Comparison of ENCODE assay signal across 8 mouse cellular contexts in the genomic region with DNA sequence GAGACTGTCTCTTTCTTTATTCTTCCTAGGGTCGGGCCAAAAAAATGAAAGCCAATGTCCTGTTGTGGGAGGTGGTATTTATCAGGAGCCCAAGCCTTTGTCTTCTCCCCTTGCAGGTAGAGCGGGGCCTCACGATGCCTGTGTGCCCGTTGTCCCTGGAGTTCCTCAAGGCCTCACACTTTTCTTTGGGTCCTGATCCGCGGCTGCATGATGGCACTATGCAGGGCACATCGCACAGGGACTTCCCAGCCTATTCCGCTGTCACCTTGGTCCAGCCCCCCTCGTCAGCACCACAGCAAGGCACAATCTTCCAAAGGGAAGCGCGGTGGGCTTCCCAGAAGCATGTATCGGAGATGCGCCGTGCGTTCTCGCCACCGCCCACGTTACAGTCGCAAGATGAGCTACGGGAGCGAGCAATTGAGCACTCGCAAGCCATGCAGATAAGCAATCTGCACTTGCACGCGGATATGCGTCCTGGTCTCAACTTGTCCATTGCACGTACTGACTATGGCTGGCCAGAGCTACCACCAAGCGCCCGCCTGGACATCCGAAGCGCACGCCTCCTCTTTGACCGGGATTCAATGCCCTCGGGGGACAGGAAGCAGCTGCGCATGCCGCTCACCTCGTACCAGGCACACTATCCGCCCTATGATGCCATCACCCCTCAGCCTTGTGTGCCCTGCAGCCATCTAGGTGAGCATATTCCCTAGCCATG. TPM values are rescaled to one million over a fixed set of nuclear protein-coding genes. Genes with fewer than 3 reads are reported as not detected.
A peak's percentile ranks its signal among the peaks of the same experiment; 100 is the strongest.
DNase-seq lines count a peak whose midpoint lies in the region; ATAC-seq and TF ChIP-seq lines count a peak whose summit lies in the region.

No protein-coding gene starts in this region.

- no peak; the same call in 1 of the 2 replicates for ATAC-seq in lung, embryonic 14.5 days (ENCODE audit: insufficient read depth)
- no peak for ATAC-seq in limb, embryonic 14.5 days (ENCODE audit: low FRiP score, low read depth)

- WGBS in lung, embryonic 14.5 days = 24% methylated on average over 37 of the region's 37 CpGs
- 31% methylated on average over 37 of the region's 37 CpGs for WGBS in forebrain, embryonic 10.5 days
- 28% methylated on average over 37 of the region's 37 CpGs for WGBS in limb, embryonic 14.5 days

- no peaks in the 10 kb centered on the region for H3K36me3 ChIP-seq in lung, embryonic 14.5 days (ENCODE audit: insufficient read depth)
- H3K36me3 ChIP-seq in forebrain, embryonic 10.5 days (replicated peaks) = no peaks in the 10 kb centered on the region
- no peaks in the 10 kb centered on the region for H3K36me3 ChIP-seq in limb, embryonic 14.5 days (ENCODE audit: control insufficient read depth, insufficient read depth, low read length)

- no peak for TF ChIP-seq CTCF in lung, embryonic 14.5 days (IDR thresholded peaks at IDR 0.05; ENCODE audit: low read depth)

- no peaks in the 10 kb centered on the region for H3K27me3 ChIP-seq in lung, embryonic 14.5 days (ENCODE audit: insufficient read depth, low read length)
- H3K27me3 ChIP-seq in forebrain, embryonic 10.5 days (ENCODE audit: poor library complexity, severe bottlenecking) = peaks cover 29% of the 10 kb centered on the region
- 0 out of 2 replicates have a peak, but pooled peaks cover 4% of the 10 kb centered on the region for H3K27me3 ChIP-seq in limb, embryonic 14.5 days (ENCODE audit: control insufficient read depth, insufficient read depth, low read length)

- peak overlapping the region; percentile 59 for H3K4me2 ChIP-seq in lung, embryonic 14.5 days
- peak overlapping the region; percentile 45 for H3K4me2 ChIP-seq in limb, embryonic 14.5 days (replicated peaks; ENCODE audit: low read depth, low read length, severe bottlenecking)

- H3K9me3 ChIP-seq in lung, embryonic 14.5 days (ENCODE audit: low read depth, low read length) = no peaks in the 10 kb centered on the region
- no peaks in the 10 kb centered on the region for H3K9me3 ChIP-seq in forebrain, embryonic 10.5 days
- H3K9me3 ChIP-seq in limb, embryonic 14.5 days (ENCODE audit: control insufficient read depth, low read length) = no peaks in the 10 kb centered on the region

- H3K4me1 ChIP-seq in lung, embryonic 14.5 days (ENCODE audit: insufficient read depth) = 0 out of 2 replicates have a peak, but pooled peaks cover 3% of the 10 kb centered on the region
- peaks cover 11% of the 10 kb centered on the region for H3K4me1 ChIP-seq in forebrain, embryonic 10.5 days
- H3K4me1 ChIP-seq in limb, embryonic 14.5 days (ENCODE audit: control insufficient read depth, insufficient read depth, low read length) = no peaks in the 10 kb centered on the region

- H3K27ac ChIP-seq in lung, embryonic 14.5 days (ENCODE audit: low read depth) = no peak overlapping the region
- H3K27ac ChIP-seq in forebrain, embryonic 10.5 days = no peak overlapping the region
- no peak overlapping the region for H3K27ac ChIP-seq in limb, embryonic 14.5 days (replicated peaks; ENCODE audit: low read depth, low read length)

- peak overlapping the region; percentile 29 for H3K9ac ChIP-seq in lung, embryonic 14.5 days
- peak overlapping the region; percentile 34; the same call in 1 of the 2 replicates for H3K9ac ChIP-seq in limb, embryonic 14.5 days (ENCODE audit: low read depth, low read length, severe bottlenecking)

- H3K4me3 ChIP-seq in lung, embryonic 14.5 days (ENCODE audit: low read depth, low read length) = peak overlapping the region; percentile 24
- H3K4me3 ChIP-seq in forebrain, embryonic 10.5 days = peak overlapping the region; percentile 41
- peak overlapping the region; percentile 23 for H3K4me3 ChIP-seq in limb, embryonic 14.5 days (replicated peaks; ENCODE audit: low read length)

- DNase-seq in lung, embryonic 14.5 days = peak; percentile 21
- no peak for DNase-seq in lung, postnatal 36 days
- DNase-seq in forebrain, embryonic 10.5 days (ENCODE audit: extremely low spot score, low spot score) = no peak
- no peak for DNase-seq in limb, embryonic 14.5 days (ENCODE audit: low spot score)
- DNase-seq in retina, embryonic 14.5 days (ENCODE audit: low spot score) = peak; percentile 29
- DNase-seq in urinary bladder, adult 18-20 months (ENCODE audit: low spot score in 2 of 2) = no peak
- DNase-seq in urinary bladder, adult 2 months (ENCODE audit: low spot score) = no peak
- no peak for DNase-seq in kidney, adult 18-20 months

- no peak for TF ChIP-seq POLR2A in limb, embryonic 14.5 days (IDR thresholded peaks at IDR 0.05; ENCODE audit: borderline replicate concordance, extremely low read depth, insufficient read depth, insufficient read length)

RNA-seq across cellular contexts. Expression of a gene that starts 5.2 kb away (rescaled TPM):
- polyA plus RNA-seq in lung, embryonic 14.5 days (2014; fragmentation: Nextera tagmentation; extraction: Ambion mirVana) = not detected in 2 replicates
- polyA plus RNA-seq in forebrain, embryonic 10.5 days (2016; fragmentation: Nextera tagmentation; extraction: Ambion mirVana) = not detected in 2 replicates
- polyA plus RNA-seq in limb, embryonic 14.5 days (2012; rRNA removed) = 0.11 and 0.17 TPM in 2 replicates
- not detected in 2 replicates for polyA plus RNA-seq in limb, embryonic 14.5 days (2014; fragmentation: Nextera tagmentation; extraction: Ambion mirVana)
- 0.15 and 0.26 TPM in 2 replicates for polyA plus RNA-seq in urinary bladder, adult 2 months (2012; rRNA removed)

RNA-seq across cellular contexts. Expression of a gene that starts 8.4 kb away (rescaled TPM):
- polyA plus RNA-seq in lung, embryonic 14.5 days (2014; fragmentation: Nextera tagmentation; extraction: Ambion mirVana) = 3.9 and 4.4 TPM in 2 replicates
- polyA plus RNA-seq in forebrain, embryonic 10.5 days (2016; fragmentation: Nextera tagmentation; extraction: Ambion mirVana) = 4.5 and 5.8 TPM in 2 replicates
- 6.0 and 7.7 TPM in 2 replicates for polyA plus RNA-seq in limb, embryonic 14.5 days (2012; rRNA removed)
- 2.7 and 4.7 TPM in 2 replicates for polyA plus RNA-seq in limb, embryonic 14.5 days (2014; fragmentation: Nextera tagmentation; extraction: Ambion mirVana)
- polyA plus RNA-seq in urinary bladder, adult 2 months (2012; rRNA removed) = 8.5 and 11.1 TPM in 2 replicates

RNA-seq across cellular contexts. Expression of a gene that starts 17.1 kb away (rescaled TPM):
- 19.9 and 21.7 TPM in 2 replicates for polyA plus RNA-seq in lung, embryonic 14.5 days (2014; fragmentation: Nextera tagmentation; extraction: Ambion mirVana)
- polyA plus RNA-seq in forebrain, embryonic 10.5 days (2016; fragmentation: Nextera tagmentation; extraction: Ambion mirVana) = 61.6 and 64.8 TPM in 2 replicates
- polyA plus RNA-seq in limb, embryonic 14.5 days (2012; rRNA removed) = 76.7 and 125 TPM in 2 replicates
- 27.5 and 27.9 TPM in 2 replicates for polyA plus RNA-seq in limb, embryonic 14.5 days (2014; fragmentation: Nextera tagmentation; extraction: Ambion mirVana)
- 27.5 and 31.0 TPM in 2 replicates for polyA plus RNA-seq in urinary bladder, adult 2 months (2012; rRNA removed)

RNA-seq across cellular contexts. Expression of a gene that starts 24.4 kb away (rescaled TPM):
- 38.3 and 39.9 TPM in 2 replicates for polyA plus RNA-seq in lung, embryonic 14.5 days (2014; fragmentation: Nextera tagmentation; extraction: Ambion mirVana)
- polyA plus RNA-seq in forebrain, embryonic 10.5 days (2016; fragmentation: Nextera tagmentation; extraction: Ambion mirVana) = 56.9 and 59.3 TPM in 2 replicates
- polyA plus RNA-seq in limb, embryonic 14.5 days (2012; rRNA removed) = 148 and 202 TPM in 2 replicates
- 36.6 and 42.3 TPM in 2 replicates for polyA plus RNA-seq in limb, embryonic 14.5 days (2014; fragmentation: Nextera tagmentation; extraction: Ambion mirVana)
- polyA plus RNA-seq in urinary bladder, adult 2 months (2012; rRNA removed) = 104 and 125 TPM in 2 replicates

RNA-seq across cellular contexts. Expression of a gene that starts 39.3 kb away (rescaled TPM):
- 17.5 and 19.1 TPM in 2 replicates for polyA plus RNA-seq in lung, embryonic 14.5 days (2014; fragmentation: Nextera tagmentation; extraction: Ambion mirVana)
- polyA plus RNA-seq in forebrain, embryonic 10.5 days (2016; fragmentation: Nextera tagmentation; extraction: Ambion mirVana) = 21.2 and 22.1 TPM in 2 replicates
- polyA plus RNA-seq in limb, embryonic 14.5 days (2012; rRNA removed) = 51.8 and 64.4 TPM in 2 replicates
- 18.8 and 20.7 TPM in 2 replicates for polyA plus RNA-seq in limb, embryonic 14.5 days (2014; fragmentation: Nextera tagmentation; extraction: Ambion mirVana)
- polyA plus RNA-seq in urinary bladder, adult 2 months (2012; rRNA removed) = 50.0 and 54.3 TPM in 2 replicates

Comparison
In these comparisons a context has a peak if more than half of its experiments do, and no peak if none do; other contexts are left out.
1. DNase-seq: peak in lung, embryonic 14.5 days (single experiment) and retina, embryonic 14.5 days (single experiment); none in lung, postnatal 36 days (single experiment), forebrain, embryonic 10.5 days (single experiment), limb, embryonic 14.5 days (single experiment), urinary bladder, adult 18-20 months (0 of 2), urinary bladder, adult 2 months (single experiment) and kidney, adult 18-20 months (single experiment).
2. Peak in every context shown above with its lines, with median percentiles within 50 percentile points of each other: H3K4me3 ChIP-seq.